ENCODE assay signal across 26 mouse cellular contexts in genomic region chr6:4655924-4656323, GRCm38 (mm10).
"Had no signal": no experiment of that assay in that cellular context is flagged by ENCODE, and none has a peak within 500 bp of the region (broad histone marks: within the 10 kb centered on the region; RNA-seq: fewer than 3 reads in every experiment).

No protein-coding gene starts in this region.

- H3K9me3 ChIP-seq: heart, embryonic 13.5 days; heart, embryonic 15.5 days; hindbrain, embryonic 12.5 days; kidney, embryonic 15.5 days; limb, embryonic 15.5 days; liver, embryonic 12.5 days had no signal

- H3K9ac ChIP-seq: heart, embryonic 13.5 days; heart, embryonic 15.5 days; hindbrain, embryonic 12.5 days; hindbrain, embryonic 14.5 days; kidney, embryonic 15.5 days; limb, embryonic 12.5 days; limb, embryonic 15.5 days; liver, embryonic 12.5 days had no signal

- H3K4me1 ChIP-seq: heart, embryonic 15.5 days; hindbrain, embryonic 12.5 days; kidney, embryonic 15.5 days; limb, embryonic 12.5 days; limb, embryonic 15.5 days; liver, embryonic 12.5 days had no signal

- H3K27ac ChIP-seq: heart, adult 2 months; heart, embryonic 13.5 days; heart, embryonic 15.5 days; hindbrain, embryonic 12.5 days; hindbrain, embryonic 14.5 days; hindbrain, postnatal 0 days; kidney, embryonic 15.5 days; kidney, postnatal 0 days; limb, embryonic 12.5 days; limb, embryonic 15.5 days; liver, embryonic 12.5 days had no signal

- H3K4me3 ChIP-seq: heart, adult 2 months; heart, embryonic 13.5 days; heart, embryonic 15.5 days; hindbrain, embryonic 12.5 days; kidney, embryonic 15.5 days; limb, embryonic 12.5 days; limb, embryonic 15.5 days; liver, embryonic 12.5 days had no signal

- DNase-seq: gastrocnemius, postnatal 14 days; gastrocnemius, postnatal 36 days; heart, adult 11 months; heart, adult 2 months; heart, postnatal 14 days; heart, postnatal 36 days; kidney, adult 11 months; kidney, adult 2 months; kidney, adult 9 months; kidney, postnatal 14 days; kidney, postnatal 36 days; layer of hippocampus, adult 9-11 months; layer of hippocampus, postnatal 36 days; left cerebral cortex, postnatal 4 days had no signal

- H3K4me2 ChIP-seq: heart, embryonic 11.5 days; heart, embryonic 13.5 days; heart, embryonic 15.5 days; hindbrain, embryonic 12.5 days; hindbrain, embryonic 14.5 days; kidney, embryonic 15.5 days; limb, embryonic 12.5 days; limb, embryonic 15.5 days; liver, embryonic 12.5 days had no signal

- ATAC-seq: hindbrain, postnatal 0 days; intestine, embryonic 16.5 days; liver, embryonic 12.5 days had no signal

- H3K27me3 ChIP-seq: heart, embryonic 13.5 days; heart, embryonic 15.5 days; hindbrain, embryonic 12.5 days; kidney, embryonic 15.5 days; limb, embryonic 12.5 days; limb, embryonic 15.5 days had no signal

- H3K36me3 ChIP-seq: heart, embryonic 13.5 days; heart, embryonic 15.5 days; hindbrain, embryonic 12.5 days; kidney, embryonic 15.5 days; limb, embryonic 12.5 days; limb, embryonic 15.5 days; liver, embryonic 12.5 days had no signal
